Mouse (Mus musculus) lung, postnatal 36 days (tissue): Measurements from ENCODE around the gene Tmprss11g.

Source experiments
- DNase-seq: peaks from one replicate; pipeline ENCODE4 v3.0.0; 2022; ENCODE audit warnings: mixed read lengths

The Tmprss11g gene

DNA sequence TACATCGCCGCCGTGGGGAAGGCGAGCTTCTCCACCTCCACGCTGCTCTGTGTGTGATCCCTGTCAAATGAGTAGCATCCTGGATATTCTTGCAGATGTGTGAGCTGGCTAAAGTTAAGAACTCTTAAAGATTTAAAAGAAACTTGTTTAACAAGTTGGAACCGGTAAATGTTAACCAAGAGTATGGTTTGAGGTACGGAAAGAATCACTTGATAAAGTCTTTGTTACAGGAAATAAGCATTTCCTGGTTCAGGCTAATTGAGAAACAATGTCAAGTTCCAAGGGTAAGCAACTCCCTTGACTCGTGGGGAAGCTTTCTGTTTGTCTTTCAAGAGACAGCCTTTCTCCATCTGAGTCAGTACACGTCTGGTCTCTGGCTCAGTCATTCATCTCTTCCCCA, at the start of gene Tmprss11g:
Tmprss11g (minus strand) TSS at position 101 of the 400 bp plus-strand sequence.
- no peak for DNase-seq

DNA sequence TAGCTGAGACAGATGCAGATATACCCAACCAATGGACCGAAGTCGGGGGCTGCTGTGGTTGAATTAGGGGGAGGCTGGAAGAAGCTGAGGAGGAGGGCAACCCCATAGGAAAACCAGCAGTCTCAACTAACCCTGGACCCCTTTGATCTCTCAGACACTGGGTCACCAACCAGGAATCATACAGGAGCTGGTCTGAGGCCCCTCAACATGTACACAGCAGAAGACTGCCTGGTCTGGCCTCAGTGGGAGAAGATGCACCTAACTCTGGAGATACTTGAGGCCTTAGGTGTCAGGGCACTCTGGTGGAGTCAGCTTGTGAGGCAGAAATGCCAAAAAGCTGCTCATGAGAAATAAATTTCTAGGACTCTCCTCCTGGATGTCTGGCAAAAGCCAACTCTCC, 28.3 kb upstream of the Tmprss11g start:
- no peak for DNase-seq

GRCm38 (mm10) chr5:86540601-86541000, 22.2 kb upstream of the Tmprss11g start:
- DNase-seq = no peak

- no peak for DNase-seq
Observed at GRCm38 (mm10) chr5:86528725-86529124, 10.3 kb upstream of the Tmprss11g start.

GRCm38 (mm10) chr5:86511538-86511937, 6.9 kb downstream of the Tmprss11g start:
- DNase-seq = no peak

DNA sequence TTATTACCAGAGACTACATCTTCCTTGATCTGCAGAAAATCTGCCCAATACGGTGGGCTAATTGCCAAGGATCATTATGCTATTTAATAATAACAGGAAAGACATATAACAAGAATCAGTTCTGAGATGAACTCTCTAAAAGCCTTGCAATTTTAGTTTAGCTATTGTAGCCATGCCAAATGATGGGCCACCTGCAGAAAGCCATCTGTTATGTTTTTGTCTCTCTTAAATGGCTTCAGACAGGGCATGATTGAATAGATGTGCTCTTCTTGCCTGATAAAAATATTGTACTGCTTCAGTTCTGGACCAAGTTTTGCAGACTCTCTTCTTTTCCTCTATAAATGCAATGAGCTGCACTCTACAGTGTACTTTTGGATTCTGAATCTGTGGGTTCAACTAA, 24.9 kb downstream of the Tmprss11g start:
- no peak for DNase-seq

DNA sequence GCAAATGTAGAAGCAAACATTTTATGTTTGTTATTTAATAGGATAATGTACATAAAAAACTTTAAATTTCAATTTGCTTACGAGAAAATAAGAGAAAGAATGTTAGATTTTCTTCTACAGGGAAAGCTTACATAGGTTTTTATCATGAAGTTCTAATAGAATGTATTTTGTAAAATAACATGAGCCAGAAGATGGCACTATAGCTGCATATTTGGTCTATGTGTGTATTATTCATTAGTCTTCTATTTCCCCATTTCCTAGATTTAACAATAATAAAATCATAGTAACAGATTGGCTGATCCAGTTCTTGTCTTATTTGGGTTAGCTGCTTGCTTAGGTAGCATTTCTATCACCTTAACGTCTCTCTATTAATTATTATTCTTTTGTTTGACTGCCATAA, 35.8 kb downstream of the Tmprss11g start:
- DNase-seq = no peak

DNA sequence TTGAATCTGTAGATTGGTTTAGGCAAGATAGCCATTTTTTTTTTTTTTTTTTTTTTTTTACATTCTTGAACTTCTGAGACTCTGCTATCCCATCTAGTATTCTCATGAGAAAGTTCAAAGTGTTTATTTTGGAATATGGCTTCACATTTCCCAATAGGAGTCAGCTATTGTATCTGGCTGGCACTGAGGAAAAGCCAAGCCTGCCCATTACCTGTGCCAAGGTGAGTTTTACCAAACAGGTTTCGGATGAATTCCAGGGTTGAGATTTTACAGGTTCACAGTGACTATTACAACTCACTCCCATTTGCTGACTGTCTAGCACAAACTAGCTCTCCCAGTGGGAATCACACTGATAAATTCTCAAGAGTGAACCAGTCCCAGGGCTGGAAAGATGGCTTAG, 36.4 kb downstream of the Tmprss11g start:
- no peak for DNase-seq

DNA sequence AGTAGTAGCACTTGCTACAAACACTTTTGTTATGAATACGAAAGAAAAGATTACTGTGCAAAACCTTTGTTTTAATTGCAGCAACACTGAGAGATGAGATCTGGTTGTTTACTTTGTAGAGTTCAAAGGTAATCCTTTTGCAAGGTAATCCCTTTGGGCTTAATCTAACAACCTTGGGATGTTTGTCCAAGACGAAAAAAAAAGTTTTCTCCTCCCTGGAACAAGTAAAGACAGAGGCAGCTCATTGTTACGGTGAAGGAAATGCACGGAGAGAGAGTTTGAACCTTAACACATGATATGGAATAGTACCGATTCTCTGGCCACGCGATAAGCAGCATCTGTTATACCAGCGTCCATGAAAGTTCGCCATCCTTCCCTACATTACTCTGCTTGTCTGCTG, 44.5 kb downstream of the Tmprss11g start:
- no peak for DNase-seq

DNA sequence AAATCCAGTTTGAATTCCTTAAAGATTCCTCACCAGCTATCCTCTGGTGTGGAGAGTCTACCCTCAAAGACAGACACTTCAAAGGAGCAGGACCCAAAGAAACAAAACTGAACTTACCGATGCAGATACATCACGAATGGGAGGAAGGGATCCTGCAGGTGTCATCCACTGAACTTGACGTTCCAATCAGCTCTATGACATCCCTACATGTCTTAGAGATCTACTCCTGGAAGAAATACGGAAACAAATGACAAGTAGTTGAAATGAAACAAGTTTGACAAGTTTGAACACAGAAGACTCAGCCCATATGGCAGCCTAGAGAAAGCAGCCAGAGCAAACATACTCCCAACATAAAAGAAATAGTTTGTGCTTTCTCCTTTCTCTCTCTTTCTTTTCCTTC, 49.5 kb downstream of the Tmprss11g start, which contains the start of gene Tmprss11a:
Tmprss11a (minus strand) TSS at position 101 of the 400 bp plus-strand sequence.
- no peak for DNase-seq

GRCm38 (mm10) chr5:86439306-86439705, 79.1 kb downstream of the Tmprss11g start:
- no peak for DNase-seq

- DNase-seq = no peak
Observed at GRCm38 (mm10) chr5:86438548-86438947, 79.9 kb downstream of the Tmprss11g start.
